Mouse (Mus musculus): ENCODE data around the gene Pfkfb4.

- TF ChIP-seq CTCF (IDR thresholded peaks at IDR 0.05), result no peak
- no peak for TF ChIP-seq EP300 (IDR thresholded peaks at IDR 0.05)
These were observed 9.1 kb upstream of the Pfkfb4 start for GRCm38 (mm10) chr9:108982498-108982897.

All from lung, postnatal 0 days (tissue).